Comparison of ENCODE assay signal across 25 mouse cellular contexts in genomic region chr1:184553791-184554190, GRCm38 (mm10).
"Had no signal": no experiment of that assay in that cellular context is flagged by ENCODE, and none has a peak within 500 bp of the region (broad histone marks: within the 10 kb centered on the region; RNA-seq: fewer than 3 reads in every experiment).

No protein-coding gene starts in this region.

- DNase-seq: gastrocnemius, postnatal 14 days; heart, adult 2 months; heart, postnatal 10 days; heart, postnatal 4 days; kidney, adult 18-20 months; kidney, adult 8-10 months; kidney, postnatal 14 days; kidney, postnatal 36 days; layer of hippocampus, adult 9-11 months; layer of hippocampus, postnatal 36 days; left cerebral cortex, postnatal 4 days had no signal

- ATAC-seq: hindbrain, embryonic 16.5 days; inflammation-experienced regulatory T-cells, adult 6 months; intestine, embryonic 15.5 days; intestine, postnatal 0 days; liver, embryonic 12.5 days had no signal

- H3K27ac ChIP-seq: heart, adult 2 months; hindbrain, embryonic 10.5 days; hindbrain, embryonic 12.5 days; hindbrain, embryonic 14.5 days; intestine, embryonic 15.5 days; kidney, embryonic 15.5 days; kidney, postnatal 0 days; limb, embryonic 13.5 days; limb, embryonic 15.5 days; liver, embryonic 12.5 days; liver, embryonic 14.5 days had no signal

- H3K4me3 ChIP-seq: heart, adult 2 months; heart, embryonic 12.5 days; hindbrain, embryonic 10.5 days; hindbrain, embryonic 12.5 days; intestine, embryonic 15.5 days; kidney, embryonic 15.5 days; limb, embryonic 13.5 days; limb, embryonic 15.5 days; liver, embryonic 12.5 days had no signal
